Comparison of ENCODE assay signal across 8 mouse cellular contexts in the genomic region with DNA sequence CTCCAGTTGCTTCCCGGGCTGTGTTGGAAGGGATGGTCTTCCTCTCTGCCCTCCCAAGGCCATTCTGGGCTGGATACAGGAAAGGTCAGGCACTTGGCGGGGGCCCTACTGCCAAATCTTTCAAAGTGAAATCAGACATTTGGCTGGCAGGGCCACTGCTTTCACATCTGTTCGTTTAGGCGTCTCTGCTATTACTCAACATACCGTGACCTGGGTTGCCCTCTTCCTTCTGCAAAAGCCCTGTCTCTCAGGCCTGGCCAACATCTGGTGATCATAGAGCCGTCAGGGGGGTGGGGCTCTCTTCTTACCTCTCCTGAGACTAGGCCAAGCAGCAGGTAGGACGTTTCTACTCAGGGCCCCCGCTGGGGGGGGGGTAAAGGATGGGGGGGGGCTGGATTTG. TPM values are rescaled to one million over a fixed set of nuclear protein-coding genes. Genes with fewer than 3 reads are reported as not detected.
A peak's percentile ranks its signal among the peaks of the same experiment; 100 is the strongest.
DNase-seq lines count a peak whose midpoint lies in the region; ATAC-seq lines count a peak whose summit lies in the region.

No protein-coding gene starts in this region.

- peak; percentile 68; the same call in 1 of the 2 replicates for ATAC-seq in lung, embryonic 16.5 days (ENCODE audit: low read depth)
- no peak for ATAC-seq in intestine, embryonic 15.5 days
- no peak for ATAC-seq in CD4-positive, CD25-positive, alpha-beta regulatory T cell, adult 4 months

- no peak overlapping the region for H3K9ac ChIP-seq in lung, embryonic 16.5 days (ENCODE audit: low read length)
- no peak overlapping the region for H3K9ac ChIP-seq in intestine, embryonic 15.5 days

- peaks cover 19% of the 10 kb centered on the region for H3K4me1 ChIP-seq in lung, embryonic 16.5 days (replicated peaks; ENCODE audit: control insufficient read depth, insufficient read depth, low read length)
- H3K4me1 ChIP-seq in intestine, embryonic 15.5 days (replicated peaks) = 0 out of 2 replicates have a peak, but pooled peaks cover 4% of the 10 kb centered on the region

- H3K36me3 ChIP-seq in lung, embryonic 16.5 days (ENCODE audit: control insufficient read depth, insufficient read depth, low read length) = no peaks in the 10 kb centered on the region
- no peaks in the 10 kb centered on the region for H3K36me3 ChIP-seq in intestine, embryonic 15.5 days

- no peaks in the 10 kb centered on the region for H3K9me3 ChIP-seq in lung, embryonic 16.5 days (ENCODE audit: control insufficient read depth, low read length)
- no peaks in the 10 kb centered on the region for H3K9me3 ChIP-seq in intestine, embryonic 15.5 days

- H3K4me2 ChIP-seq in lung, embryonic 16.5 days (ENCODE audit: low read depth, low read length) = no peak overlapping the region
- no peak overlapping the region for H3K4me2 ChIP-seq in intestine, embryonic 15.5 days (replicated peaks)

- H3K27me3 ChIP-seq in lung, embryonic 16.5 days (ENCODE audit: control insufficient read depth, insufficient read depth, low read depth, low read length) = no peaks in the 10 kb centered on the region
- no peaks in the 10 kb centered on the region for H3K27me3 ChIP-seq in intestine, embryonic 15.5 days (replicated peaks)

- no peak overlapping the region for H3K4me3 ChIP-seq in lung, embryonic 16.5 days (ENCODE audit: low read length)
- H3K4me3 ChIP-seq in intestine, embryonic 15.5 days (replicated peaks) = no peak overlapping the region

- no peak overlapping the region for H3K27ac ChIP-seq in lung, embryonic 16.5 days (ENCODE audit: low read length)
- no peak overlapping the region for H3K27ac ChIP-seq in intestine, embryonic 15.5 days

- WGBS in lung, embryonic 16.5 days = 31% methylated on average over 8 of the region's 8 CpGs
- 26% methylated on average over 8 of the region's 8 CpGs for WGBS in intestine, embryonic 15.5 days

- DNase-seq in A20 (ENCODE audit: low read depth, low spot score) = peak; percentile 84
- DNase-seq in adrenal gland, adult 8-10 months = peak; percentile 92
- DNase-seq in gastrocnemius, postnatal 25 days = peak; percentile 88
- peak; percentile 70 for DNase-seq in yolk sac, embryonic 10.5 days (ENCODE audit: low spot score)
- no peak for DNase-seq in left cerebral cortex, adult 18-20 months (ENCODE audit: low spot score in 2 of 2)

RNA-seq across cellular contexts. Expression of gene Adcy7, which starts 10.5 kb away (rescaled TPM):
- 10 to 100 TPM in 2 of 4 experiments, 1 to 10 TPM in 2; 6.4 to 28.7 (median 14.2) TPM for total RNA-seq in adrenal gland, adult 8-10 months (2022)
- 1 to 10 TPM; 6.7 to 7.9 TPM for total RNA-seq in gastrocnemius, postnatal 25 days (2021)
- 13.4 and 15.0 TPM in 2 replicates for polyA plus RNA-seq in lung, embryonic 16.5 days (2015; fragmentation: Nextera tagmentation; extraction: Ambion mirVana)
- polyA plus RNA-seq in intestine, embryonic 15.5 days (2015; fragmentation: Nextera tagmentation; extraction: Ambion mirVana) = 3.1 and 3.2 TPM in 2 replicates
- 100 to 1,000 TPM in 1 of 2 experiments, 10 to 100 TPM in 1; 79.4 to 143 TPM for polyA plus RNA-seq in CD4-positive, CD25-positive, alpha-beta regulatory T cell, adult 4 months (2017; shearing (Covaris generic))
- total RNA-seq in left cerebral cortex, adult 18-20 months (2021) = 1 to 10 TPM; 3.8 to 4.8 TPM

Comparison
In these comparisons a context has a peak if more than half of its experiments do, and no peak if none do; other contexts are left out.
1. DNase-seq: peak in A20 (single experiment), adrenal gland, adult 8-10 months (single experiment), gastrocnemius, postnatal 25 days (single experiment) and yolk sac, embryonic 10.5 days (single experiment); none in left cerebral cortex, adult 18-20 months (0 of 2).